Mouse (Mus musculus): ENCODE data around the gene Iqub. TPM values are rescaled to one million over a fixed set of nuclear protein-coding genes. Genes with fewer than 3 reads are reported as not detected.

The Iqub gene
- polyA plus RNA-seq, 1 experiment, result not detected

- TF ChIP-seq GATA1 (IDR thresholded peaks at IDR 0.05; ENCODE audit: low read length), result no peak
These were observed 117.6 kb downstream of the Iqub start for GRCm38 (mm10) chr6:24397237-24397647.

Other genes with a start within 250 kb of the Iqub start
- 5.3 and 9.5 TPM in 2 replicates for gene Ndufa5, start 12.9 kb upstream of the Iqub start, polyA plus RNA-seq (2012)
- gene Asb15, start 13.1 kb upstream of the Iqub start, polyA plus RNA-seq (2012), result not detected in 2 replicates
- gene Lmod2, start 82.7 kb upstream of the Iqub start, polyA plus RNA-seq (2012), result not detected in 2 replicates
- gene Wasl, start 149.9 kb upstream of the Iqub start, polyA plus RNA-seq (2012), result 35.7 and 42.4 TPM in 2 replicates
- not detected in 2 replicates for gene Hyal6, start 218.2 kb upstream of the Iqub start, polyA plus RNA-seq (2012)
- not detected in 2 replicates for gene Hyal4, start 233.3 kb upstream of the Iqub start, polyA plus RNA-seq (2012)

Data from G1E-ER4 (cell line).